Mouse (Mus musculus): ENCODE results near the gene Zfyve21. TPM values are rescaled to one million over a fixed set of nuclear protein-coding genes. Genes with fewer than 3 reads are reported as not detected.

Gene Zfyve21
- polyA plus RNA-seq, 1 experiment from 2014 or later, result 53.3 TPM

GRCm38 (mm10) chr12:111846815-111847214 lies 32.8 kb downstream of the Zfyve21 start:
- H3K27ac ChIP-seq (ENCODE audit: low read depth), result no peak overlapping the region
- no peak for ATAC-seq
- H3K9ac ChIP-seq (replicated peaks), result no peak overlapping the region
- WGBS (ENCODE audit: insufficient replicate concordance), result 79% methylated on average over 10 of the region's 10 CpGs
- no peak for DNase-seq
- H3K9me3 ChIP-seq (ENCODE audit: low read length), result no peaks in the 10 kb centered on the region
- H3K4me3 ChIP-seq (ENCODE audit: low read depth, low read length), result no peak overlapping the region
- TF ChIP-seq EP300 (IDR thresholded peaks at IDR 0.05; ENCODE audit: low read depth), result no peak
- no peak for TF ChIP-seq CTCF (IDR thresholded peaks at IDR 0.05; ENCODE audit: low read depth)
- H3K36me3 ChIP-seq (replicated peaks; ENCODE audit: insufficient read depth, low read length), result no peaks in the 10 kb centered on the region
- H3K27me3 ChIP-seq (ENCODE audit: insufficient read depth, low read length), result no peaks in the 10 kb centered on the region
- peaks cover 2% of the 10 kb centered on the region; the same call in 1 of the 2 replicates for H3K4me1 ChIP-seq (ENCODE audit: insufficient read depth)
- no peak overlapping the region for H3K4me2 ChIP-seq (ENCODE audit: low read depth, low read length)

- no peak for TF ChIP-seq CTCF (IDR thresholded peaks at IDR 0.05; ENCODE audit: low read depth)
- 85% methylated on average over 9 of the region's 9 CpGs for WGBS (ENCODE audit: insufficient replicate concordance)
- Histone ChIP-seq H3K4me3 (ENCODE audit: low read depth, low read length) (no peak overlapping the region), H3K4me2 (ENCODE audit: low read depth, low read length) (no peak overlapping the region), H3K4me1 (ENCODE audit: insufficient read depth) (no peaks in the 10 kb centered on the region), H3K9ac (replicated peaks) (no peak overlapping the region), H3K27ac (ENCODE audit: low read depth) (no peak overlapping the region), H3K36me3 (replicated peaks; ENCODE audit: insufficient read depth, low read length) (no peaks in the 10 kb centered on the region), H3K27me3 (ENCODE audit: insufficient read depth, low read length) (no peaks in the 10 kb centered on the region), H3K9me3 (ENCODE audit: low read length) (no peaks in the 10 kb centered on the region)
- no peak for DNase-seq
- no peak for ATAC-seq
Observed at GRCm38 (mm10) chr12:111848300-111848798, 34.4 kb downstream of the Zfyve21 start.

- Histone ChIP-seq H3K4me1 (ENCODE audit: insufficient read depth) (no peaks in the 10 kb centered on the region), H3K4me2 (ENCODE audit: low read depth, low read length) (no peak overlapping the region), H3K27me3 (ENCODE audit: insufficient read depth, low read length) (no peaks in the 10 kb centered on the region), H3K9ac (replicated peaks) (no peak overlapping the region), H3K27ac (ENCODE audit: low read depth) (no peak overlapping the region), H3K4me3 (ENCODE audit: low read depth, low read length) (no peak overlapping the region), H3K9me3 (ENCODE audit: low read length) (no peaks in the 10 kb centered on the region), H3K36me3 (replicated peaks; ENCODE audit: insufficient read depth, low read length) (no peaks in the 10 kb centered on the region)
- no peak for DNase-seq
- no peak for ATAC-seq
- 75% methylated on average over 2 of the region's 2 CpGs for WGBS (ENCODE audit: insufficient replicate concordance)
- peak; percentile 59 for TF ChIP-seq CTCF (IDR thresholded peaks at IDR 0.05; ENCODE audit: low read depth)
- TF ChIP-seq EP300 (IDR thresholded peaks at IDR 0.05; ENCODE audit: low read depth), result no peak
Observed at GRCm38 (mm10) chr12:111851235-111851634, 37.3 kb downstream of the Zfyve21 start.

DNA sequence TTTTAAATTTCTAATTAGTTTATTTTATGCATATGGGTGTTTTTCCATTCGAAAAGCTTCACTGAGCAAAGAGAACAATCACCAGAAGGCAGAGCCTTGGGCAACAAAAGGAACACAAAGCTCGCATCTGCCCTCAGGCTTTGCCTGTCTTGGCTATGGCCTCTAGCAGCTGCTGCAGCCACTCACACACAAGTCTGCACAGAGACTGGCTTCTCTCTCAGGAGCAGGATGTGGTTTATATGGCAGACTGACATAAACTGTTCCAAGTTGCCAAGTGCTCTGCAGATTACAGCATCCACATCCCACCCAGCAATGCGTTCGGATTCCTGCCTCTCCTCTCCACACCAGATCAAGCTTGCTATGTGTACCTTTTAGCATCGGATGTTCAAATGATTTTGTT lies 37.8 kb downstream of the Zfyve21 start:
- ATAC-seq (no peak), DNase-seq (no peak)
- Histone ChIP-seq H3K27me3 (ENCODE audit: insufficient read depth, low read length) (no peaks in the 10 kb centered on the region), H3K9me3 (ENCODE audit: low read length) (no peaks in the 10 kb centered on the region), H3K36me3 (replicated peaks; ENCODE audit: insufficient read depth, low read length) (no peaks in the 10 kb centered on the region), H3K4me1 (ENCODE audit: insufficient read depth) (no peaks in the 10 kb centered on the region), H3K4me3 (ENCODE audit: low read depth, low read length) (no peak overlapping the region), H3K9ac (replicated peaks) (no peak overlapping the region), H3K27ac (ENCODE audit: low read depth) (no peak overlapping the region), H3K4me2 (ENCODE audit: low read depth, low read length) (no peak overlapping the region)
- WGBS (ENCODE audit: insufficient replicate concordance), result 82% methylated on average over 5 of the region's 5 CpGs
- TF ChIP-seq EP300 (IDR thresholded peaks at IDR 0.05; ENCODE audit: low read depth) (no peak), CTCF (IDR thresholded peaks at IDR 0.05; ENCODE audit: low read depth) (no peak)

DNA sequence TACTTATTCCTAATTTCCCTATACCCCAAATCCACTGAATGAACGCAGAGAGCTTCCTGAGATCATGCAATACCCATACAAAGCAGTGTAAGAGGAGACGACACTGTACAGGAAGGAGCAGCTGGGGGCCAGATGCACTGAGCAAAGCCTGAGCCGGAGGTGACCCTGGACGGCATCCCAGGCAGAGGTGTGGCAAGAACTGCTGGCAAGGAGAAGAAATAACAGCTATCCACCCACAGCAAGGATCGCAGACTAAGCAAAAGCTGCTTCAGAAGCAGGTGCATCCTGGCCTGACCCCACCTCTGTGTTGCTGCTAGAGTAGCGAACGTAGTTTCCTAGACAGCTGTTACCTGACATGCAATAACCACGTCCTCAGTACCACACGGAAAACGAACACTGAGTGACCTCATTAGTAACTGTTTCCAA lies 39.1 kb downstream of the Zfyve21 start:
- Histone ChIP-seq H3K4me2 (ENCODE audit: low read depth, low read length) (no peak overlapping the region), H3K27me3 (ENCODE audit: insufficient read depth, low read length) (no peaks in the 10 kb centered on the region), H3K27ac (ENCODE audit: low read depth) (no peak overlapping the region), H3K4me1 (ENCODE audit: insufficient read depth) (no peaks in the 10 kb centered on the region), H3K36me3 (replicated peaks; ENCODE audit: insufficient read depth, low read length) (0 out of 2 replicates have a peak, but pooled peaks cover 3% of the 10 kb centered on the region), H3K9ac (replicated peaks) (no peak overlapping the region), H3K9me3 (ENCODE audit: low read length) (no peaks in the 10 kb centered on the region), H3K4me3 (ENCODE audit: low read depth, low read length) (no peak overlapping the region)
- ATAC-seq, result no peak
- 58% methylated on average over 10 of the region's 10 CpGs for WGBS (ENCODE audit: insufficient replicate concordance)
- no peak for TF ChIP-seq EP300 (IDR thresholded peaks at IDR 0.05; ENCODE audit: low read depth)
- no peak for TF ChIP-seq CTCF (IDR thresholded peaks at IDR 0.05; ENCODE audit: low read depth)
- no peak for DNase-seq

DNA sequence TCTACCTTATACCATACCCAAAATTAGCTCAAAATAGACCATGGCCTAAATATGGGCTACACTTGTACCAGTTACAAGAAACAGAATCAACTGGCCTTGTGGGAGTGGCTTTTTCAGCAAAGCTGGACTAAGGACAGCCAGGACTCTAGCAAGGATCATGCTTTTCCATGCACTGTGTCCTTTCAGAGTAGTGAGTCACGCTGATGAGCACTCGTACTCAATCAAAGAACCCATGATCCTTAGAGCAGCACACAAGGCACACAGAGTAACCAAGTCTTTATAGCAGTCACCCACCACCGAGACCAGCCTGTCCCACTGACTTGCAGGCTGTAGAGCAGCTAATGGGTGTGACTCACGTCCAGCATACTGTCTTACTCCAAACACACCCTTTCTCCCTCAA lies 39.6 kb downstream of the Zfyve21 start:
- no peak overlapping the region for H3K4me3 ChIP-seq (ENCODE audit: low read depth, low read length)
- TF ChIP-seq EP300 (IDR thresholded peaks at IDR 0.05; ENCODE audit: low read depth) (no peak), CTCF (IDR thresholded peaks at IDR 0.05; ENCODE audit: low read depth) (no peak)
- no peak overlapping the region for H3K27ac ChIP-seq (ENCODE audit: low read depth)
- H3K9me3 ChIP-seq (ENCODE audit: low read length), result no peaks in the 10 kb centered on the region
- DNase-seq, result no peak
- H3K27me3 ChIP-seq (ENCODE audit: insufficient read depth, low read length), result no peaks in the 10 kb centered on the region
- no peak overlapping the region for H3K9ac ChIP-seq (replicated peaks)
- ATAC-seq, result no peak
- no peaks in the 10 kb centered on the region for H3K4me1 ChIP-seq (ENCODE audit: insufficient read depth)
- H3K4me2 ChIP-seq (ENCODE audit: low read depth, low read length), result no peak overlapping the region
- H3K36me3 ChIP-seq (replicated peaks; ENCODE audit: insufficient read depth, low read length), result 0 out of 2 replicates have a peak, but pooled peaks cover 5% of the 10 kb centered on the region
- WGBS (ENCODE audit: insufficient replicate concordance), result 71% methylated on average over 4 of the region's 4 CpGs

- no peaks in the 10 kb centered on the region for H3K4me1 ChIP-seq (ENCODE audit: insufficient read depth)
- no peak overlapping the region for H3K27ac ChIP-seq (ENCODE audit: low read depth)
- H3K4me3 ChIP-seq (ENCODE audit: low read depth, low read length), result no peak overlapping the region
- no peaks in the 10 kb centered on the region for H3K27me3 ChIP-seq (ENCODE audit: insufficient read depth, low read length)
- WGBS (ENCODE audit: insufficient replicate concordance), result 85% methylated on average over 2 of the region's 2 CpGs
- no peak for DNase-seq
- H3K9me3 ChIP-seq (ENCODE audit: low read length), result no peaks in the 10 kb centered on the region
- 0 out of 2 replicates have a peak, but pooled peaks cover 5% of the 10 kb centered on the region for H3K36me3 ChIP-seq (replicated peaks; ENCODE audit: insufficient read depth, low read length)
- no peak for ATAC-seq
- no peak overlapping the region for H3K9ac ChIP-seq (replicated peaks)
- TF ChIP-seq CTCF (IDR thresholded peaks at IDR 0.05; ENCODE audit: low read depth) (no peak), EP300 (IDR thresholded peaks at IDR 0.05; ENCODE audit: low read depth) (no peak)
- no peak overlapping the region for H3K4me2 ChIP-seq (ENCODE audit: low read depth, low read length)
Observed at GRCm38 (mm10) chr12:111855448-111855847, 41.5 kb downstream of the Zfyve21 start.

Measured in liver, postnatal 0 days (tissue).